Mouse (Mus musculus) brown adipose tissue, adult 24 weeks (tissue): ENCODE data around the gene Caskin2. TPM values are rescaled to one million over a fixed set of nuclear protein-coding genes. Genes with fewer than 3 reads are reported as not detected.
A peak's percentile ranks its signal among the peaks of the same experiment; 100 is the strongest.

Experiments used
- H3K27ac ChIP-seq: fragments of 200-500 bp; replicated peaks from 2 replicates; pipeline ENCODE4 v1.5.1; 2012; ENCODE audit warnings: low read depth, mild to moderate bottlenecking, low read length
- H3K4me1 ChIP-seq: fragments of 200-500 bp; 2 replicates; pipeline ENCODE4 v1.6.1; 2012; ENCODE audit warnings: low read length, mixed read lengths; ENCODE audit not compliant: control insufficient read depth, insufficient read depth, insufficient read length
- H3K4me3 ChIP-seq: fragments of 200-500 bp; 2 replicates; pipeline ENCODE4 v1.5.1; 2012; ENCODE audit warnings: low read depth, mild to moderate bottlenecking, low read length, moderate library complexity; ENCODE audit not compliant: insufficient read depth
- polyA plus RNA-seq: library from polyadenylated mRNA; stranded (reverse); fragments of >200 nt; gene quantifications from 2 replicates; pipeline ENCODE4 v1.2.4, GENCODE M21; 2012; ENCODE audit not compliant: missing spikeins, insufficient read depth, insufficient read length

Caskin2 gene
- polyA plus RNA-seq, 1 experiment = 8.8 TPM

GRCm38 (mm10) chr11:115837606-115838345, 24.3 kb upstream of the Caskin2 start:
- H3K4me3 ChIP-seq = no peak overlapping the region
- no peaks in the 10 kb centered on the region for H3K4me1 ChIP-seq
- no peak overlapping the region for H3K27ac ChIP-seq

DNA sequence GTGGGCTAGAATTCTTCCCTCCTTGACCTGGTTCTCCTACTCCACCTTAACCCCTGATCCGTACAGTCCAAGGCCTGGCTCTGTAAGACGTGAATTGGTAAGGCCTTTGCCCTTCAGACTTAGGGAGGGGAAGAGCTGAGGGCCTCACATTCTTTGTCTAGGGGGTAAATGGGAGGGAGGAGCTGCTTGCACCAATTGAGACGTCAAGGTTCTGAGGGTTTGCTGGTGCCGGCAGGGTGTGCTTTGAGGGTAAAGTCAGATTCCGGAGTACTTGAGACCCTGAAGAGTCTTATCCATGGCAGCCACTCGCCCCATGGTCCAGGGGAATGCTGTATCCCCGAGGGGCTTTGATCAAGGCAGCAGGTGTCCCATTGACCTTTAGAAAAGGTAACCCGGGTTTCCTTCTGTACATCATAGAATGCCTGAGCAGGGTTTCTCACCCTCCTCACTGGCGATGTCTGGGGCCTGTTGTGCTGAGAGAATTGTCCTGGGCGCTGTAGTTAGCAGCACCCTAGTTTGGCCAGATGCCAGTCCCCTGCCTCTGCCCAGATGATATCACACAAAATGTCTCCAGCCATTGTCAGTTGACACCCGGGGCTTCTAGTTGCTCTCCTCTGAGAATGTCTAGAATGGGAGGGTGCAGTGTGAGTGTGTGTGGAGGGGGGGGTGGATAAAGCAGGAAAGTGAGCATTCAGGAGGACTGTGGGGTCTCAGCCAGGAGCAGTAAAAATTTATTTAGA, 23.4 kb upstream of the Caskin2 start:
- H3K4me1 ChIP-seq = no peaks in the 10 kb centered on the region
- no peak overlapping the region for H3K27ac ChIP-seq
- H3K4me3 ChIP-seq = no peak overlapping the region

DNA sequence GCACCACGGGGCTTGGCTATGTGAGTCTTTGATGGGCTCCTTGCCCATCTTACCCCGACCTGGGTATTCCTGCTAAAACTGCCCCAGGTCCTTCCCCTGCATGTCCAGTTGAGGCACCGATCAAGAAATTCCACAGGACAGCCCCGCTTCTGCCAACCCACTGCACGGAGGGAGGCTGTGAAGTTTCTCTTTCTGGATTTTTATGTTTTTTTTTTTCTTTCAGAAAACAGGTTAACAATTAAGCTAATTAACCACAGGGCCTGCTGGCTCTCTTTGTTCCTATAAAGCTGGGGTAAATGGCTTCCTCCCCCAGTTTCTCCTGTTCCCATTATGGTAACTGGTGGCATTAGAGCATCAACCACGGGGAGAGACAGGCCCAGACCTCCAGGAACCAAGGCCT, 20.6 kb upstream of the Caskin2 start:
- no peak overlapping the region for H3K4me3 ChIP-seq
- no peak overlapping the region for H3K27ac ChIP-seq
- H3K4me1 ChIP-seq = no peaks in the 10 kb centered on the region

DNA sequence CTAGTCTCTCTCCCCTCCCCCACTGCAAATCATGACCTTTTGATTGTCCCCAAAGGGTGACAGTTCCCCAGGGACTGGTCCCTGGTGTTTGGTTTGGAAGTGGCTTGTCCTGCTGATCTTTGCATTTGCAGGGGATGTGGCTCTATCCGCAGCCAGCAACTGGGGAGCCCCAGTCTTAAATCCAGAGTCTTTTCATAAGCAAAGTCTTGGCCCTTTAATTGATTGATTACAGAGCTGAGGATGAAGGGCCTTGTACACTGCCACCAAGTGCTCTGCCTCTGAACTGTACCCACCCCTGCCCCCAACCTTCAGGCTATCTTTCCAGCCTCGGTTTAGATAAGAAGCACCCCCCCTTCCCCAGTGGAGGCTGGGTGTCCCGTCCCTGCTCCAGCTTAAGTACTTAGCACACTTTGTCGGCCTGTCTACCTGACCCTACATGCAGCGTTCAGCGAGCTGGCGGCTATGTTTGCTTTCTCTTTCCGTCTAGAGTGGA, 19.6 kb upstream of the Caskin2 start:
- Histone ChIP-seq H3K27ac (no peak overlapping the region), H3K4me1 (no peaks in the 10 kb centered on the region), H3K4me3 (no peak overlapping the region)

- no peak overlapping the region for H3K4me3 ChIP-seq
- no peaks in the 10 kb centered on the region for H3K4me1 ChIP-seq
- H3K27ac ChIP-seq = no peak overlapping the region
Measured at GRCm38 (mm10) chr11:115832523-115832922, 19.1 kb upstream of the Caskin2 start.

DNA sequence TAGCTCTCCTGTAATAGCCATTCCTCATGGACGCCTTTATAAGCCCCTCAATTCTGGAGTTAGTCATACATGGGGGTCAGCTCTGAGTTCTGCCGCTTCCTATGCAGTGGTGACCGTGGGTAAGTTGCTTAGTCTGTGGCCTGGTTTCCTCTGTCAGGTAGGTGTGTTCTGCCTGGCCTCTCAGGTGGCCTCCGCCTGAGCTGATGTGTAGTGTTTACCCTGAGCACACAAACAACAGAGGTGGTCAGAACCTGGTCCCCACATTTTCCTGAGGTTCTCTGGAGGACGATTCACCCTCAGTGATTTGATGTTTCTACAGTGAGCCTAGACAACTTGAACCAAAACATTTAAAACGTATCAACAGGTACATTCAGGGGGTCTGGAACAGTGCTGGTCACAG, 18.6 kb upstream of the Caskin2 start:
- Histone ChIP-seq H3K4me3 (no peak overlapping the region), H3K4me1 (no peaks in the 10 kb centered on the region), H3K27ac (no peak overlapping the region)

DNA sequence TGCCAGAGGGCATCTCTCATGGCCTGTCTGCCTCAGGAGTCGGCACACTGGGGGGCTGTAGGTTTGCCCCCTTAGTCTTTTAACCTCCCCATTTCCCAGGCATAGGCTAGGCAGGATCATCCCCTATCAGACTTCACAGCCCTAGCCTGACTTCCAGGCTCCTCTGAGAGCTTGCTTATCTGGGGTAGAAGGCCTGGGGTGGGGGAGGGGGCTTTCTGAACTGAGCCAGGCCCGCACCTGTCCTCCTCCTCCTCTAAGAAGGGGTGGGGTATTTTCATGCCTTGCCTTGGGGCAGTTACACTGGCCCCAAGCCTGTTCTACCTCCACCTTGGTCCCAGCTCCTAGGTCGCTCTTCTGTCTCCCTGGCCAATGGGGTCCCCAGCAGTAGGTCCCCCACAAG, 18.1 kb upstream of the Caskin2 start:
- Histone ChIP-seq H3K4me1 (no peaks in the 10 kb centered on the region), H3K27ac (no peak overlapping the region), H3K4me3 (no peak overlapping the region)

- Histone ChIP-seq H3K4me3 (no peak overlapping the region), H3K27ac (no peak overlapping the region), H3K4me1 (no peaks in the 10 kb centered on the region)
Measured at GRCm38 (mm10) chr11:115830550-115831325, 17.3 kb upstream of the Caskin2 start.

GRCm38 (mm10) chr11:115829036-115829435, 15.6 kb upstream of the Caskin2 start:
- H3K27ac ChIP-seq = no peak overlapping the region
- H3K4me1 ChIP-seq = no peaks in the 10 kb centered on the region
- H3K4me3 ChIP-seq = no peak overlapping the region

DNA sequence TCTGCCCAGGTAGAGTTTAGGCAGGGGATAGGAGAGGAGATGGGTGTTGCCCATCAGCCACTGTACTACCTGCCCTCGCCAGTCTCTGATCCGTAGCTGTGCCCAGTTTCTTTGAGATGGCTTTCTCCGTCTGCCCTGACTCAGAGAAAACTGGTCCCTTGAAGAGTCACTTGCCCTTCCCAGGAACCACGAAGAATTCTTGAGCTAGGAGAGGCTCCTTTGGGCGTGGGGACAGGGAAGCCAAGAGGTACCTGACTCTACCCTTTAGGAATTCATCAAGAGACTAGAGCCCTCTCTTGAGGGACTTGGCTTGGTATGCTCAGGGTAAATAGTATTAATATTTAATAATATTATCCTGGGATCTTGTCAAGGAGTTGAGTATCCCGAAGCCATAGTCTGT, 14.2 kb upstream of the Caskin2 start:
- H3K27ac ChIP-seq = no peak overlapping the region
- peaks cover 3% of the 10 kb centered on the region; the same call in 1 of the 2 replicates for H3K4me1 ChIP-seq
- no peak overlapping the region for H3K4me3 ChIP-seq

- no peak overlapping the region for H3K4me3 ChIP-seq
- no peak overlapping the region for H3K27ac ChIP-seq
- peaks cover 3% of the 10 kb centered on the region; the same call in 1 of the 2 replicates for H3K4me1 ChIP-seq
Measured at GRCm38 (mm10) chr11:115826487-115826886, 13.0 kb upstream of the Caskin2 start.

- H3K4me3 ChIP-seq = peak overlapping the region; percentile 84
- peaks cover 3% of the 10 kb centered on the region; the same call in 1 of the 2 replicates for H3K4me1 ChIP-seq
- H3K27ac ChIP-seq = no peak overlapping the region
Measured at GRCm38 (mm10) chr11:115824813-115825212, 11.4 kb upstream of the Caskin2 start.

- H3K4me1 ChIP-seq = peaks cover 3% of the 10 kb centered on the region; the same call in 1 of the 2 replicates
- H3K4me3 ChIP-seq = peak within 1 kb of the TSS; percentile 84
- no peak within 1 kb of the TSS for H3K27ac ChIP-seq
Measured at GRCm38 (mm10) chr11:115823774-115824740, 10.6 kb upstream of the Caskin2 start, which contains the start of gene Llgl2. Llgl2 (plus strand) TSS chr11:115824049.

DNA sequence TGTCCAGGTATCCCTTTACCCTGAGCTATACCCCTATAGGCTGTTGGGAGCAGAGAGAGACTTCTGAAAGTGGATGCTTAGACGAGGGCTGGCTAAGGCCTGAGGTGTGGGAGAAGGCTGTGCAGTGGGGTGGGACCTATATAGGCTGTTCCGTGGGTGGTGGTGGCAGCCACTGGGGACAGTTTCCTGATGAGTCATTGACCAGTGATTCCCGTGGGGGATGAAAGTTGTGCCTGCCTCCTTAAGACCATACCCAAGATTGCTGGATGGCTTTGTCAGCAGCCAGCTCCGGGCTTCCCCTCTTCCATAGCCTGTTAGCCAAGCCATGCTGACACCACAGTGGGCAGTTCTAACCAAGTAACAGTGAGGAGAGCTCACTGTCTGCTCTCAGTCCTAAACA, 7.6 kb upstream of the Caskin2 start:
- H3K4me1 ChIP-seq = peaks cover 3% of the 10 kb centered on the region; the same call in 1 of the 2 replicates
- no peak overlapping the region for H3K4me3 ChIP-seq
- H3K27ac ChIP-seq = no peak overlapping the region
